Mouse (Mus musculus) granulocyte monocyte progenitor cell, adult 5-6 weeks (primary cell): Measurements from ENCODE around the gene Ubxn7. TPM values are rescaled to one million over a fixed set of nuclear protein-coding genes. Genes with fewer than 3 reads are reported as not detected.
"Not testable (repeated sequence)": the region's sequence is repeated elsewhere in the genome, so short reads cannot be mapped to it uniquely, and the experiment has no call there.

Experiments
- ATAC-seq: replicated peaks from 2 replicates; pipeline ENCODE4 v1.8.0; 2016; ENCODE audit warnings: mild to moderate bottlenecking, moderate TSS enrichment, inconsistent platforms; ENCODE audit not compliant: poor library complexity, severe bottlenecking
- total RNA-seq, 2 experiments: library from RNA; stranded (forward) in 1 of 2; stranded (reverse) in 1 of 2; fragments of 200-712, 200-1000 nt in 1 of 2; fragments of >200 nt in 1 of 2; fragmentation: Nextera tagmentation in 1 of 2; gene quantifications; 2 replicates each; pipeline ENCODE4 v1.2.3; 2014 to 2017

Ubxn7 gene
- total RNA-seq (2014; fragmentation: Nextera tagmentation) (26.1 and 40.0 TPM in 2 replicates), total RNA-seq (2017) (25.0 and 28.7 TPM in 2 replicates)

- peak; percentile 93 for ATAC-seq
Measured at GRCm38 (mm10) chr16:32332040-32332555, at the start of gene Ubxn7. Ubxn7 (plus strand) TSS chr16:32332257.

DNA sequence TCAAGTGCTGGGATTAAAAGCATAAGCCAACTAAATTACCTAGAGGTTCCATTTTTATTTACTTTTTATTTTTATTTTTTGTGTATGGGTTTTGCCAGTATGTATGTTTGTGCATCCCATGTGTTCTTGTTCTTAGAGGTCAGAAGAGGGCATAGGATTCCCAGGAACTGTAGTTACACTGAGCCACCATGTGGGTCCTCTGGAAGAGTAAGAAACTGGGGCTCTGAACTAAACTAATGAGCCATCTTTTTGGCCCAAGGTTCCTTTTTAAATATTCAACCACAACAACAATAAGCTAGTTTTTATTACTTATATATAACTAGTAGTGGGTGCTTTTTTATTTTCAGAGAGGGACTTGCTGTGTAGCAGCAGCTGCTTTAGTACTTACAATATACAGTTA is 49.4 kb upstream of the Ubxn7 start:
- ATAC-seq, result no peak

DNA sequence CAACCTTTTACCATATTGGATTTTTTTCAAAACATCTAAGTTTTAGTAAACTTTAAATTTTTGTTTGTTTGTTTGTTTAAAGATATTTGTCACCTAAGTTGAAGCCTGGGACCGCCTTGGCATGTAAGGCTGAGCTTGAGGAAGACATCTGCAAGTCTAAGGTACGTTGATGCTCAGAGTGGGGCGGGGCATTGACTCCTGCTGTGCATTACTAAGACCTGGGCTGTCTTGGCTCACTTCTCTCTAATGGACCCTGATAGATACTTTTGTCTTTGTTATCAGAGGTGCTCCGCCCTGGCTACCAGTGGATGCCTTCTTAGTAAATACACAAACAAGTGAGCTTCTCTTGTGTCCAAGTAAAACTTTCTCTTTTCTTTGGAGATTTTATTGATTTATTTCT is 40.2 kb upstream of the Ubxn7 start:
- no peak for ATAC-seq

- not testable (repeated sequence) for ATAC-seq
Measured at GRCm38 (mm10) chr16:32299617-32300016, 32.4 kb upstream of the Ubxn7 start.

GRCm38 (mm10) chr16:32303046-32303445 is 29.0 kb upstream of the Ubxn7 start:
- ATAC-seq, result no peak

DNA sequence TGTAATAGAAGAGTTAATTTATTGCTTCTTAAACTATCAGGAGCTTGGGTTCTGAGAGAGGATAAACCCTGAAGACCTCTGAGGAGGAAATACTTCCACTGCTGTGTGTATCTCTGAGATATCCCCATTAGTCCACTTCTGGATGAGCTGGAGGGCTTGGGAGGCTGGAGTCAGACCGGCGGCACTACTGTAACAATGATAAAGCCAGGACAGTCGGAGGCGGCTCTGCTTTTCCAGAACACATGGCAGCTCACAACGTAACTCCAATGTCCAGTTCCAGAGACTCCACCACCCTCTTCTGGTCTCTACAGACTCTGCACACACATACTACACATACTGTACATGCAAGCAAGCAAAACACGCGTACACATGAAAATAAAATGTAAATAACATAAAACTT is 28.2 kb upstream of the Ubxn7 start:
- no peak for ATAC-seq

- ATAC-seq, result no peak
Measured at GRCm38 (mm10) chr16:32311970-32312369, 20.1 kb upstream of the Ubxn7 start.

GRCm38 (mm10) chr16:32312386-32312785 is 19.7 kb upstream of the Ubxn7 start:
- ATAC-seq, result no peak

DNA sequence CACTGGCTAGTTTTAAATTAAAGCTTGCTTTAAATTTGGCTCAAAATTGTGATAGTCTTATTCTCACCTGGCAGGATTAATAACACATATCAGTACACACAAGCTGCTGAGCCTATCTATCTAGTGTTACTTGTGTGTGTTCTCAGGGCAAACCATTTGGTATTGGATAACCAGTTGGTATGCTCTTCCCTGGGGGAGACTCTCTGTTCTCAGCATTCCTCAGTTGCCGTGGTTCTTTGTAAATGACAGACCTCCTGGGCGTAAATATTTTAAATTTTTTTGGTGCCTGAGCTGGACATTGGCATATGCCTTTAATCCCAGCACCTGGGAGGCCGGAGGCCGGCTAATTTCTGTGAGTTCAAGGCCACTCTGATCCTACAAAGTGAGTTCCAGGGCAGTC is 19.2 kb upstream of the Ubxn7 start:
- ATAC-seq, result no peak

GRCm38 (mm10) chr16:32316601-32317000 is 15.5 kb upstream of the Ubxn7 start:
- no peak for ATAC-seq

GRCm38 (mm10) chr16:32323953-32324352 is 8.1 kb upstream of the Ubxn7 start:
- ATAC-seq, result peak; percentile 61

GRCm38 (mm10) chr16:32330876-32331670 is 984 bp upstream of the Ubxn7 start:
- ATAC-seq, result no peak

DNA sequence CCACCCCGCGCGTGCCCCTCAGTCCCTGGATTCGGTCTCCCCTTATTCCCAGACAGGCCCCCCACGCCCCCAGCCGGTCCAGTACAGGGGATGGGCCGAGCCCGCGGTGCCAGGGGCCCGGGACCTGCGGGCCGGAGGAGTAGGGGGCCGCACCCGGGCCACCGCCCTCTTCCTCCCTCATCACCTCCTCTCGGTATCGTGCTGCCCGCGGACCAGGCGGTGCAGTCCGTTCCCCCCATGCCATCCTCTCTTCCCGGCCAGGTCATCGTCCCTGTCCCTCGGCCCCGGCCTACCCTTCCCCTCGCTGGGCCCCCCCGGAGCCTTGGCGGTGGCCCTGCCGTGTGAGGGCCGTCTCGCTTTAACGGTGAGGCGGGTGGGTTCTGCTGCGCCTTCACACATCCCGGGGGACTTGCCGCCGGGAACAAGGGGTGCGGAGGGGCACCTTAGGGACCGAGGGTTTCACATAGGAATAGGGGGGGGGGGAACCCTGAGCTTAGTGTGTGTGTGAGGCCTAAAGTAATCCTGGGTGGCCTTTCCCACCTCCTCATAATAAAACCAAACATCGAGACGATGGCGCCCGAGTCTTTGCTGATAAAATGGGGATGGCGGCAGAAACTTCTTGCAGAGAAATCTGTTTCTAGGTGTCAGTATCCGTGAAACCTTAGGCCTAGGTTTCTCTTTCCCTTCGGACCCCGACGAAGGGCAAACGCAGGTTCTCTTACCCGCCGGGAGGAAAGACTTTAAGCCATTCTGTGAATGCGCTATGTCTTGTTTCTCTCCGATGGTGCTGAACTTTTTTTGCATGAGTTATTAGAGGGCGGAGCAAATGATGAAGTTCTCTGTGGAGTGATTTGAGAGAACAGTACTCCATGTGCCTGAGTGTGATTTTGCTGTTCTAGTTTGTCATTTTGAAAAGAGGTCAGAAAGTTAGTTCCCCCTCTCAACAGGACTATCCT is 777 bp downstream of the Ubxn7 start:
- ATAC-seq, result 0 out of 2 replicates have a peak, but pooled peaks have one; percentile 9

DNA sequence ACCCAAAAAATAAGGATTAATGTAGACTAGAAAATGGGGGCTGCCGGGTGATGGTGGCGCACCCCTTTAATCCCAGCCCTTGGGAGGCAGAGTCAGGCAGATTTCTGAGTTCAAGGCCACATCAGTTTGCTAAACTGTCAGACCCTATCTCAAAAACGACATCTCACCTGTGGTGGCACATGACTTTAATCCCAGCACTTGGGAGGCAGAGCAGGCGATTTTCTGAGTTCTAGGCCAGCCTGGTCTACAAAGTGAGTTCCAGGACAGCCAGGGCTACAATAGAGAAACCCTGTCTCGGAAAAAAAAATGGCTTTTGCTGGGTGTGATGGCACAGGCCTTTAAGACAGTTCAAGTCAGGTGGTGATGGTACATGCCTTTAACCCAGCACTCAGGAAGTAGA is 3.1 kb downstream of the Ubxn7 start:
- no peak for ATAC-seq

DNA sequence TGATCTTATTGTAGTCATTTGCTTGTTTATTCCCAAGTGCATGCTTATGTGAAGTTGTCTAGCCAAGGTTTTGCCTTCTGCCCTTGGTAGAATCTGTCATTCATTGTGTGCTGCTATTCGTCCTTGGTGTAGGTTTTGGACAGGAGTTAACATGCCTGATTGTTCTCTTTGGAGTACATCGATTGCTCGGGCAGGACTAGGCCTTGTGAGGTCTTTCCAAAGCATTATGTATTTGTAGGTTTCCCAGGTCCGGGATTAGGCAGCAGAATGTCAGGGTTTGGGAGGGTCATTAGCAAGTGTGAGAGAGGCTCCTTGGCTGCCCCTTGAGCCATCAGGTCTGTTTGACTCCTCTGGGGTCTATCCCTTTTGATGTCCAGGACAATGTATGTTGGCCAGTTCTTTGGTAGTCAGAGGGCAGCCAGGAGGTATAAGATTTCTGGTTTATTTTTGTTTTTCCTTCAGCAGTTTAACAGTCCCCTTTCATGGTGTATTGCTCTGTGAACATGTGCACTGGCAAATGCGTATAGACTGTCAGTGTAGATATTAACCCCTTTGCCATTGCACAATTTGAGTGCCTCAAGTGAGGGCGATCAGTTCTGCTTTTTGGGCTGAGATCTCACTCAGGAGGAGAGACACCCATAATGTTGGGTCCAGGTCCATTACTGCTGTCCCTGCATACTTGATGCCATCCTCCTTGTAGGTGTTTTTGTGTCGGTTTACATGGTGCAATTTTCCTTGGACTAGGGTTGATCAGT is 4.1 kb downstream of the Ubxn7 start:
- peak; percentile 77 for ATAC-seq

GRCm38 (mm10) chr16:32337001-32337400 is 4.9 kb downstream of the Ubxn7 start:
- ATAC-seq, result no peak

DNA sequence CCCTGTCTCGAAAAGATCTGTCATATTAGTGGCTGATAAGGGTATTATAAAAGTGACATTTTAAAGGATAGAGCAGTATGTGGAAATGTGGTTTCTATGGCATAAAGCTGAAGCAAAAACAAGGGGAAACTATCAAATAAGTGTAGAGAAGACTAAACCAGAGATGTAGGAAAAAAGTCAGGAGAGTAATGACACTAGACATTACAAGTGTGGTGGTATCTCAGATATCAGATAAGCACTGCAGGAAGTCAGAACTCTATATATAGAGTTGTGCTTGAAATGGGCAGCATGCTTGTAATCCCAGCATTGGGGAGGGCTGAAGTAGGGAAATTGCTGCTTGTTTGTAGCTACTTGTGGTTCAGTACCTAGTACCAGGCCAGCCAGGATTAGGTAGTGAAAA is 8.4 kb downstream of the Ubxn7 start:
- 0 out of 2 replicates have a peak, but pooled peaks have one; percentile 17 for ATAC-seq

DNA sequence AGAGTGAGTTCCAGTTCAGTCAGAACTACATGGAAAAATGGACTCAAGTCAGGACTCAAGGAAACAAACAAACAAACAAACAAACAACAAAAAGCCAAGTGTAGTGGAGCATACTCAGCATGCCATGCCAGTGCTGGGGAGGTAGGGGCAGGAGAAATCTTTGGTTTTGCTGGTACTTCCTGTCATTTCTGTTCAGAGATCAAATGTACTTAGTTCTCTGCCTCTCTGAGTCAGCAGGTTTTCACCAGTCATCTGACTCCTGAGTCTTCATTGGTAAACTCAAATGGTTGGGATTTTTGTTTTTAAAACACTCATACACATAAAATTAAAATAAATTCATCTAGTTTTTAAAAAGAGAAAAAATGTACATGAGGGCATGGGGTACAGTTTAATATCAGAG is 13.5 kb downstream of the Ubxn7 start:
- no peak for ATAC-seq

DNA sequence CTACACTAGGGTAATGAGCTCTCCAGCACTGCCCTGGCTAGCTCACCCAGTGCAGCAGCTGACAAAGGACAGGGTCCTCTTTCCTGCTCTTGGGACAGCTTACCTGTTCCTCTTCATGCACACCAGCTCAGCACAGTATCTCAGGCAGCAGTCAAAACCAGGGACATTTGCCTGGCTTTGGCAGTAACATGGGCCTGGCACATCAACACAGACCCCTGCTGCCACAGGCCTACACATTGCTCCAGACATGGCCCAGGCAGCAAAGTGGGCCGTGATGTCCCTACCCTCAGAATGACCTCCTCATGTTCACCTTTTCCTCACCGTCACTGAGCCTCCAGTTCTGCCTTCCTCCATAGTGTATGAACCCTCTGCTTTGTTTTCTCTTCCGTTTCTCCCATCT is 18.7 kb downstream of the Ubxn7 start:
- ATAC-seq, result no peak

- no peak for ATAC-seq
Measured at GRCm38 (mm10) chr16:32363530-32363929, 31.5 kb downstream of the Ubxn7 start.
